In the genomic region with DNA sequence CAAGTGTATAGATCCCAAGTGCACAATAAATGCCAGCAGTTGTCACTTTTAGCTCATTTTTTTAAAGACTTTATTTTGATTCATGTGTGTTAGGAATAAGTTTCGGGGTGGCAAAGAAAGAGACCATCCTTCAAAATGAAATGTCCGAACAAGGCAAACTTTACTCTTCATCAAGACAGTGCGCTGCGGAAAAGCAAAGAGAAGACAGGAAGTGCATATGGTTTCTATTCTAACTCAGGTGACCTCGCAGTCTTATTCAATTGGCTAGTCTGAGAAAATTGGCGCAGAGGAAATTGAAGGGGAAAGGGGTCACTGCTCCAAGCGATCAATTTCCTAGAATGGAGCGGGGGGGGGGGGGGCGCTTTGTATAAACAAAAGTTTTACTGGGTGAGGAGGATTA, we compare ENCODE assay signal across 8 mouse cellular contexts. TPM values are rescaled to one million over a fixed set of nuclear protein-coding genes. Genes with fewer than 3 reads are reported as not detected.
DNase-seq lines count a peak whose midpoint lies in the region; ATAC-seq and TF ChIP-seq lines count a peak whose summit lies in the region.

No protein-coding gene starts in this region.

- ATAC-seq in forebrain, embryonic 15.5 days (replicated peaks), result no peak
- ATAC-seq in liver, postnatal 0 days, result no peak

- H3K4me3 ChIP-seq in heart, adult 2 months, result peak overlapping the region; percentile 100
- peak overlapping the region; percentile 80 for H3K4me3 ChIP-seq in forebrain, embryonic 15.5 days
- H3K4me3 ChIP-seq in liver, postnatal 0 days (ENCODE audit: low read depth, low read length), result peak overlapping the region; percentile 80

- peaks cover 16% of the 10 kb centered on the region for H3K4me1 ChIP-seq in heart, adult 2 months (ENCODE audit: control insufficient read depth, insufficient read depth, low read length)
- peaks cover 23% of the 10 kb centered on the region for H3K4me1 ChIP-seq in forebrain, embryonic 15.5 days
- H3K4me1 ChIP-seq in liver, postnatal 0 days (ENCODE audit: insufficient read depth), result peaks cover 40% of the 10 kb centered on the region

- no peaks in the 10 kb centered on the region for H3K9me3 ChIP-seq in forebrain, embryonic 15.5 days
- H3K9me3 ChIP-seq in liver, postnatal 0 days (ENCODE audit: low read length), result no peaks in the 10 kb centered on the region

- no peak for DNase-seq in heart, adult 2 months
- no peak for DNase-seq in heart, postnatal 25 days (ENCODE audit: low spot score)
- DNase-seq in CD4-positive, CD25-positive, alpha-beta regulatory T cell, adult 2 months (ENCODE audit: low read depth, low spot score), result peak; percentile 69
- DNase-seq in liver, postnatal 0 days, result no peak
- peak; percentile 44 for DNase-seq in thymus, postnatal 25 days
- no peak for DNase-seq in ovary, adult 18-20 months (ENCODE audit: low spot score)
- DNase-seq in frontal cortex, postnatal 10 days (ENCODE audit: low spot score in 2 of 2), result no peak

- peak overlapping the region; percentile 87 for H3K9ac ChIP-seq in heart, adult 2 months (ENCODE audit: low read depth, low read length)
- H3K9ac ChIP-seq in forebrain, embryonic 15.5 days (replicated peaks), result peak overlapping the region; percentile 93
- peak overlapping the region; percentile 91 for H3K9ac ChIP-seq in liver, postnatal 0 days (replicated peaks)

- peak overlapping the region; percentile 89 for H3K4me2 ChIP-seq in forebrain, embryonic 15.5 days (replicated peaks)
- H3K4me2 ChIP-seq in liver, postnatal 0 days (ENCODE audit: low read depth, low read length), result peak overlapping the region; percentile 92

- TF ChIP-seq POLR2A in heart, adult 2 months (IDR thresholded peaks at IDR 0.05; ENCODE audit: insufficient read depth, low read depth, low read length), result no peak

- H3K27me3 ChIP-seq in heart, adult 2 months (ENCODE audit: control insufficient read depth, insufficient read depth, low read length), result no peaks in the 10 kb centered on the region
- H3K27me3 ChIP-seq in forebrain, embryonic 15.5 days, result no peaks in the 10 kb centered on the region
- no peaks in the 10 kb centered on the region for H3K27me3 ChIP-seq in liver, postnatal 0 days (ENCODE audit: insufficient read depth, low read length)

- H3K79me2 ChIP-seq in heart, adult 2 months (replicated peaks; ENCODE audit: control insufficient read depth, insufficient read depth, low read length), result peaks cover 2% of the 10 kb centered on the region; the same call in 1 of the 2 replicates

- intact Hi-C loops in heart, adult 2 months (cut with DNase I), result loop anchor here (1.0 to 5.0 kb wide), 2 partner anchors 15 to 37 kb away; no protein-coding TSS in a partner anchor
- intact Hi-C loops in heart, postnatal 25 days (cut with DNase I), result loop anchor here (2.0 to 5.0 kb wide), 2 partner anchors 15 to 38 kb away; a partner anchor contains a TSS

- TF ChIP-seq CTCF in heart, adult 2 months (IDR thresholded peaks at IDR 0.05), result no peak
- no peak for TF ChIP-seq CTCF in liver, postnatal 0 days (IDR thresholded peaks at IDR 0.05; ENCODE audit: low read depth)

- WGBS in heart, adult 2 months, result 29% methylated on average over 9 of the region's 9 CpGs
- WGBS in forebrain, embryonic 15.5 days, result 48% methylated on average over 9 of the region's 9 CpGs
- 15% methylated on average over 9 of the region's 9 CpGs for WGBS in liver, postnatal 0 days (ENCODE audit: insufficient replicate concordance)

- no peak for TF ChIP-seq EP300 in heart, adult 2 months (IDR thresholded peaks at IDR 0.05; ENCODE audit: insufficient read depth, low read depth, low read length)
- TF ChIP-seq EP300 in liver, postnatal 0 days (IDR thresholded peaks at IDR 0.05; ENCODE audit: low read depth), result no peak

- no peaks in the 10 kb centered on the region for H3K36me3 ChIP-seq in heart, adult 2 months (ENCODE audit: control insufficient read depth, insufficient read depth, low read length)
- no peaks in the 10 kb centered on the region for H3K36me3 ChIP-seq in forebrain, embryonic 15.5 days
- no peaks in the 10 kb centered on the region for H3K36me3 ChIP-seq in liver, postnatal 0 days (replicated peaks; ENCODE audit: insufficient read depth, low read length)

- peak overlapping the region; percentile 98 for H3K27ac ChIP-seq in heart, adult 2 months
- peak overlapping the region; percentile 57 for H3K27ac ChIP-seq in forebrain, embryonic 15.5 days (replicated peaks)
- peak overlapping the region; percentile 90 for H3K27ac ChIP-seq in liver, postnatal 0 days (ENCODE audit: low read depth)

RNA-seq across cellular contexts. Expression of a gene that starts 0.6 kb away (rescaled TPM):
- 10 to 100 TPM; 51.1 to 55.6 TPM for total RNA-seq in heart, adult 2 months (2021)
- 53.7 and 59.5 TPM in 2 replicates for polyA plus RNA-seq in heart, adult 2 months (2012; rRNA removed)
- 10 to 100 TPM; 58.6 to 58.8 TPM for total RNA-seq in heart, postnatal 25 days (2021)
- 29.8 and 33.1 TPM in 2 replicates for polyA plus RNA-seq in forebrain, embryonic 15.5 days (2015; fragmentation: Nextera tagmentation; extraction: Ambion mirVana)
- polyA plus RNA-seq in liver, postnatal 0 days (2015; fragmentation: Nextera tagmentation; extraction: Ambion mirVana), result 8.5 TPM in 2 replicates

RNA-seq across cellular contexts. Expression of a gene that starts 15.4 kb away (rescaled TPM):
- 10 to 100 TPM; 15.7 to 17.7 TPM for total RNA-seq in heart, adult 2 months (2021)
- polyA plus RNA-seq in heart, adult 2 months (2012; rRNA removed), result 18.0 and 27.3 TPM in 2 replicates
- 10 to 100 TPM; 20.0 to 21.6 TPM for total RNA-seq in heart, postnatal 25 days (2021)
- polyA plus RNA-seq in forebrain, embryonic 15.5 days (2015; fragmentation: Nextera tagmentation; extraction: Ambion mirVana), result 121 and 124 TPM in 2 replicates
- 68.5 and 80.9 TPM in 2 replicates for polyA plus RNA-seq in liver, postnatal 0 days (2015; fragmentation: Nextera tagmentation; extraction: Ambion mirVana)

RNA-seq across cellular contexts. Expression of a gene that starts 33.1 kb away (rescaled TPM):
- total RNA-seq in heart, adult 2 months (2021), result under 1 TPM; 0.37 to 0.39 TPM
- 0.41 and 0.79 TPM in 2 replicates for polyA plus RNA-seq in heart, adult 2 months (2012; rRNA removed)
- under 1 TPM; 0.25 to 0.34 TPM for total RNA-seq in heart, postnatal 25 days (2021)
- 0.82 and 1.2 TPM in 2 replicates for polyA plus RNA-seq in forebrain, embryonic 15.5 days (2015; fragmentation: Nextera tagmentation; extraction: Ambion mirVana)
- polyA plus RNA-seq in liver, postnatal 0 days (2015; fragmentation: Nextera tagmentation; extraction: Ambion mirVana), result 0.12 and 0.16 TPM in 2 replicates

RNA-seq across cellular contexts. Expression of a gene that starts 41.6 kb away (rescaled TPM):
- 10 to 100 TPM; 44.6 to 46.4 TPM for total RNA-seq in heart, adult 2 months (2021)
- polyA plus RNA-seq in heart, adult 2 months (2012; rRNA removed), result 73.1 and 73.9 TPM in 2 replicates
- total RNA-seq in heart, postnatal 25 days (2021), result 10 to 100 TPM; 39.4 to 56.9 TPM
- 8.7 and 8.8 TPM in 2 replicates for polyA plus RNA-seq in forebrain, embryonic 15.5 days (2015; fragmentation: Nextera tagmentation; extraction: Ambion mirVana)
- 14.5 and 15.7 TPM in 2 replicates for polyA plus RNA-seq in liver, postnatal 0 days (2015; fragmentation: Nextera tagmentation; extraction: Ambion mirVana)

RNA-seq across cellular contexts. Expression of a gene that starts 47.1 kb away (rescaled TPM):
- 10 to 100 TPM; 23.8 to 25.6 TPM for total RNA-seq in heart, adult 2 months (2021)
- polyA plus RNA-seq in heart, adult 2 months (2012; rRNA removed), result 22.3 and 27.7 TPM in 2 replicates
- 10 to 100 TPM; 27.3 to 29.9 TPM for total RNA-seq in heart, postnatal 25 days (2021)
- 161 and 168 TPM in 2 replicates for polyA plus RNA-seq in forebrain, embryonic 15.5 days (2015; fragmentation: Nextera tagmentation; extraction: Ambion mirVana)
- polyA plus RNA-seq in liver, postnatal 0 days (2015; fragmentation: Nextera tagmentation; extraction: Ambion mirVana), result 44.4 and 46.1 TPM in 2 replicates

Comparison
In these comparisons a context has a peak if more than half of its experiments do, and no peak if none do; other contexts are left out.
1. DNase-seq: peak in CD4-positive, CD25-positive, alpha-beta regulatory T cell, adult 2 months (single experiment) and thymus, postnatal 25 days (single experiment); none in heart, adult 2 months (0 of 2), heart, postnatal 25 days (single experiment), liver, postnatal 0 days (single experiment), ovary, adult 18-20 months (single experiment) and frontal cortex, postnatal 10 days (0 of 2).
2. Peak in every context shown above with its lines, with median percentiles within 50 percentile points of each other: H3K27ac ChIP-seq, H3K4me3 ChIP-seq and H3K9ac ChIP-seq.